Mouse (Mus musculus): ENCODE results near the gene Akirin1.

Gene Akirin1

DNA sequence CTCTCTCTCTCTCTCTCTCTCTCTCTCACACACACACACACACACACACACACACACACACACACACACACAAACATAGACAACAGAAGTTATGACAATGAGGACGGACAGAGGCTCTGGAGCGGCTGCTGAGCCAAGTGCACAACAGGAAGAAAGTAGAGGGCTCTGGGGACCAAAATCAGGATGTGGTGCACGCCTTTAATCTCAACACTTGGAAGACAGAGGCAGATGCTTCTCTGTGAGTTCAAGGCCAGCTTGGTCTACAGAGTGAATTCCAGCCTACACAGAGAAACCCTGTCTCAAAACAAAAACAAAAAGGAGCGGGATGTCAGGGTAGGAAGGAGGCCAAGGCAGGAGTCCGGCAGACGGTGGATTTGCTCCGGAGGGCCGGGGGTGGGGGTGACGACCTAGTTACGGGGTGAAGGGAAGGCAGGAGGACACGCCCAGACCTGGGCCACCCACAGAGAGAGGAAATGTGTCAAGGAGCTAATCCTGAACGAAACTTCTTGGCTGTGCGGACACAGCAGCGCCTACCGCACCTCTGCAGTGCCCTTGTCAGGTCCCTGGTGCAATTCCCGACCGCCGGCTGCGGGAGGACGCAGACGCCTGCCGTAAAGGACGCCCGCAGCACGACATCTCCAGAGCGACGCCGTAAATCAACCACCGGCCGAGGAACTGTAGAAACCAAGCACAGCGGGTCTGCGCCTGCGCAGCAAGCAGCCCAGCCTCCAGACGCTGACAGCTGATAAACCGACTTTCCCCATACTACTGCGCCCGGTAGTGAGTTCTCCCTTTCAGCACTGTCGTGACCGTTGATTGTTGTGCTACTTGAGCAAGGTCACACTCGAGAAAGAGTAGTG, 32.3 kb downstream of the Akirin1 start, which contains the start of gene Ndufs5:
TSS of gene Ndufs5 (minus strand) at position 629 of the 860 bp plus-strand sequence.
- peak; percentile 99 for DNase-seq (ENCODE audit: low read depth)

DNA sequence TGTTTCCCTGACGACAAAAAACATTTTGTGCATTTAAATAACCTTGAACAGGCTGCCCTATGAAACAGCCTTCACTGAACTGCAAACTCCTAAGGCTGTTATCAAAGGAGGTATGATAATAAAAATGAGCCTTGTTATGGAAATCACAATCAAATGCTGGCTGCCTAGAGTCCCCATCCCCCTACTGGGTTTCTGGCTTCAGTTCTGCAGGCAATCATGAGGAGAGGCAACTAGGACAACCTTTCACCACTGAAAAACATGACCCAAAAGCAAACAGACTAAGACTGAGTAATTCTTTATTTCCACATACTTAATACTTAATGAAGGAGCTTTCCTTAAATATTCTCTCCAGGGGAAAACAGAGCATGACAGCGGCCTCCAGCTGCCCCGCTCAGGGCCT, 37.7 kb downstream of the Akirin1 start:
- DNase-seq (ENCODE audit: low read depth) = no peak

DNA sequence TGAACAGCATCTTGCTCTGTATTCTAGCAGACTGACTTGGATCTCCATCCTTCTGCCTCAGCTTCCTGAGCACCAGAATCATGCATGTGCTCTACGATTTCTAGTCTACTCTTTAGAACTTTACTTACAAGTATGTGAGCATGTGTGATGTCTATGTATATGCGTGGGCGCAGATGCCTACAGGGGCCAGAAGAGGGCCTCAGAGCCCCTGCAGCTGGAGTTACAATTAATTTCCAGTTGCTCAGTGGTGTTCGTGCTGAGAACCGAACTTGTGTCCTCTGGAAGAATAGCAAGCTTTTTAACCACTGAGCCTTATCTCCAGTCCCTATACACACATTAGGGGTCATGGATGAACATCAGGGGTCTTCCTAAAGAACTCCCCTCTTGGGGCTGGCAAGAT, 42.8 kb downstream of the Akirin1 start:
- DNase-seq (ENCODE audit: low read depth) = no peak

DNA sequence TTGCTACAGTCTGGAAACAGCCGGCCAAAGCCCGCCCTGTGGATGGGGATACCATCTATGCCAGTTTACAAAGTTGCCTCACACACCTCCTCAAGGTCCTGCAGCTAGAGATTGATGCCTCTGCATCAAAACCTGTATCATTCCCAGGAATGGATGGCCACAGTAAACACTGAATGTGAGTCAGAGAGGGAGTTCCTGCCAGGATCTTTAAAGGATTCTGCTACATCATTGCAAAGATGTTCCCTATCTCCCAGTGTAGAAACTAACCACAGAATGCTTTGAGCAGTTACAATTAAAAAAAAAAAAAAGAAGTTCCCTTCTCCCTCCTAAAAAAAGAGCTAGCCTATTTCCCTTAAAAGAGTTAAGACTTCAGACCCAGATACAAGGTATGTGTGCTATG, 44.8 kb downstream of the Akirin1 start:
- peak; percentile 49 for DNase-seq (ENCODE audit: low read depth)

DNA sequence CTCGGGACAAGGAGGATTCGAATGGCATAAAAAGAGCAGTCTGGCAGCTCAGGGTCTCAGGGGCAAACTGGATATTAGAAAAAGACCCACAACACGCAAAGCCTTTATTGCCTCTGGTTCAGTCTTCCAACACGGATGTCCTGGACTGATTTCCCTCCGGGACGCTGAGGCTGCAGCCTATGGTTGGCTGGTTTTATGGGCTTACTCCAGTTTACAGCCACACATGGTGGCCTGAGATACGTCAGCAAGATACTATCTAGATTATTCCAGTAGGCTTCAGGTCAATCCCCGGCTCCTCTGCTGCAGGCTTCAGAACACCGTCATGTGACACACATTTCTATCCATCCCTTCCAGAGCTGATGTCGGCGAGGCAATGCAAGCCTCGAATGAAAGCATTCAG, 56.8 kb downstream of the Akirin1 start:
- no peak for DNase-seq (ENCODE audit: low read depth)

DNA sequence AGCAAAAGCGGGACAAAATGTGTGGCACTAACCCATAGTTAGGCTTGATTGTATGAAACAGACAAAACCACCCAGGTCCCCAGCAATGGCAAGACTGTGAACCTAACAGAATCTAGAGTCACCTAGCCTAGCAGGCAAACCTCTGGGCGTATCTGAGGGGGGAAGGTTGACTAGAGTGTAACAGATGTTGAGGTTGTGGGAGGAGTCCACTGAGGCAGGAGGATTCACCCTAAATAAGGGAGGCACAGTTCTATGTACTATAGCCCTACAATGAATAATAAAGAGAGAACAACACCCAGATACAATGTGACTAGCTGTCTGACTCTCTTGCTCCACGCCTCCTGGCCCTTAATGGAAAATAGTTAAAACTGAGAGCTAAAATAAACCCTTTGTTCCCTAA, 58.1 kb downstream of the Akirin1 start:
- DNase-seq (ENCODE audit: low read depth) = no peak

DNA sequence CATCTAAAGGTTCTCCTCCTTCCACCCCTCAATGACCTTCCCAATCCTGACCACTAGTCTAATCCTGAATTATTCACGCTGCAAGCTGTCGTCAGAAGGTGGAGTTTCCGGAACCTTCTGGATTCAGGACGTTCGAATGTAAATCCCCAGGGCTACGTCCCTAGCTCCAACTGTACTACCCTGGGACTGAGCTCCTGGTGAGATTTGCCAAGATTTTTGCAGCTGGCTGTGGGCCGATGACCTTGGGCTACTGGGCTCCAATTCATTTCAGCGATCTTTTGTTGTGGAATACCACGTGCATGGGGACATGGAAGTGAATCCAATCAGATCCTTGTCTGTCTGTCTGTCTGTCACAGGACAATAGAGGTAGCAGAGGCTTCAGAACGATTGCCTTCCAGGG, 59.8 kb downstream of the Akirin1 start:
- no peak for DNase-seq (ENCODE audit: low read depth)

DNA sequence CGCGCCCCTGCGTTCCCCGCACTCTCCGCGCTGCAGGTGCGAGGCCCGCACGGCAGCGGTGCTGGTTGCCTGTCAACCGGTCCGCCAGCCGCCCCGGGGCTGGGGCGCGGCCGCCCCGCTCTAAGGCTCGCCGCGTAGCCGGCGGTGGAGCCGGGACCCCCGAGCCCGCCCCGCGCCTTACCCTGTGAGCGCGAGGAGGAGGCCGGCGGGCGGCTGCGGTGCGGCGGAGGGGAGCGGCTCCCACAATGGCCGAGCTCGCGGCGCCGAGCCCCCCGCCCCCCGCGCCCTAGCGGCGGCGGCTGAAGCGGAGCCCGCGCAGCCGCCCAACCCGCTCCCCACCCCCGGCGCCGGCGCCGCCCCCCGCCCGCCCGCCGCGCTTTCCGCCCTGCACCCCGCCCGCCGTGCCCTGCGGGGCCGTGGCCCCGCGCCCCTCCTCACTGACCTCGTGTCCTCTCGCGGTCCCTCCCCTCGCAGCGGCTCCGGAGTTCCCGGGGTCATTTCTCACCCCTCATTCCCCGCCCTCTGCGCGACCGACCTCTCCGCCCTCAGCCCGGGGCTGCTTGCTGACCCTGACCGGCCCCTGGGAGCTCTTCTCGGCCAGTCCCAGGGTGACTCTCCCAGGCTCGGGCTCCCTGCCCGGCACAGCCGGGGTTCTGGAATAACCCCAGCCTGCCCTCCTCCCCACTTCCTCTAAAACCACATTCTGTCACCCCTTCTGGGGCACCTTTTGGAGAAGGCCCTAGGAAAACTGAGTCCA, 62.9 kb downstream of the Akirin1 start:
- DNase-seq (ENCODE audit: low read depth) = no peak

DNA sequence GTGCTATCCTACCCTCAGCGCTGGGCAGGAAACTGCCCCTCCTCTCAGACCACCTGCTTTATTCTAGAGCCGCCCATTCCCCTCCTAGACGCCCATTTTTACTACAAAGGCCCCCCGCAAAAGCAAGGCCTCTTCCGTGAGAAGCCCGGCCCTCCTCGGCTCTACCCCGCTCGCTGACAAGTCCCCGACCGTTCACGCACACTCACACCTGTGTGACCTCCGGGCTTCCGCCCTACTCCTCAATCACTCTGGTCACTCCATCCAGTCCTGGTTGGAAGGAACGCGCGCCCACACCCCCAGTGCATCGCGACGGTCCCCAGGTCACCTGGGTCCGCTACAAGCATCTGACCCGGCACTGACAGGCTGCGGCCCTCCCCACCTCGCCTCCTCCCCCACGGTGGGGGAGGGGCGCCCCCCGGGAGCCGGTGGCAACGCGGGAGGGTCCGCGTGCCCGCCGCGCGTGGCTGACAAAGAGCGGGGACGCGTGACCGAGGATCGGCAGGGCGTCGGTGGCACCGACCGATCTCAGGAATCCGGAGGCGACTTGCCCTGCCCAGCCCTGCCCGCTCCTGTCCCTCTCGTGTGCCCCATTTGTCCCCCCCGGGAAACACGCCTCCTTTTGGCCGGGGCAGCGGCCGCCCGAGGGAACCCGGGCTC, 63.6 kb downstream of the Akirin1 start:
- no peak for DNase-seq (ENCODE audit: low read depth)

DNA sequence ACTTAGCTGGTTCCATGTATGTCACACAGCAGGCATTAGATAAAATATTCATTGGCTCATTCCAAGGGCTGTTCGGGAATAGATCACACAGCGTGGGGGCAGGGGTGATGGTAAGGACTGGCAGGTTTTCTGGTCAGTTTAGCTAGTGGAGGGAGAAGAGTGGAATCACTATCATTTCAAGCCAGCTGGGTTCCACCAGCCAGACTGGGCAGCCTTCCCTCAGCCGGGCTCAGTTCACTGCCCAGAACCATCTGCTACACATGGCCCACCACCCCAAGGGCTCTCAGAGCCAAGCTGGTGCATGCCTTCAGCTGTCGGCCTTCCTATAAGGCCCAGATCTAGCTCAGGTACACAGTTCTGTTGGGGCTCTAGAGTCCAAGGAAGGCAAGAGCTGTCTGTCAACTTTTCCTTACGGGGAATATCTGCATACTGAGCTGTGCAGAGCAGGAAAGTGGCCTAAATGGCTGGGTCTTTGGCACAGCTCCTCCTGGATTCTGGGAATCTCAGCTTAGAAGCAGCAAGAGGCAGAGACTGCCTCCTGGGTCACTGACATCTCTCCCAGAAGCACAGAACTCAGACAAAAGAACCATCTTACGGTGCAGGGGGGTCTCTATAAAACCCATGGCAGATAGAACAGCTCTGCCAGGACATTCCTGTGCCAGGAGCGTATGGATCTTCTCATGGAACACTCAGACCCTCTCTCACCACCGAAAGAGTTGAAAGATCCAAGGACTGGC, 64.5 kb downstream of the Akirin1 start:
- DNase-seq (ENCODE audit: low read depth) = no peak

DNA sequence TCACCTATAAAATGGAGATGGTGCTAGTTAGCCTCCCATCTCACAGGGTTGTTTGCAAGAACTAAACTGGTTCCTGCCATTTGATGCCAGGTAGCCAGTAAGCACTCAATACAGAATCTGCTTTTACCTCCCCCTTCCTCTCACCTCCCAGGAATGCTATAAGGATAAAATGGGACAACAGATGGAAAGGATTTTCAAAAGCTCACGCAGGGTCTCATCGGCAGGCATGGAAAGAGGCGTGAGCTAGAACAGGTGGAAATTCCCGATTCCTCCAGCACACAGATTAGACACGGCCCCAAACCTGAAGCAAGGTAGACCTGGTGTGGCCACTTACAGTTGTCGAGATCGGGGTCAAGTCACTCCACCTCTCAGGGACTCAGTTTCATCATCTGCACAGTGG, 65.1 kb downstream of the Akirin1 start:
- no peak for DNase-seq (ENCODE audit: low read depth)

Measured in NIH3T3 (cell line).